ENCODE assay signal across 10 mouse cellular contexts in the genomic region with DNA sequence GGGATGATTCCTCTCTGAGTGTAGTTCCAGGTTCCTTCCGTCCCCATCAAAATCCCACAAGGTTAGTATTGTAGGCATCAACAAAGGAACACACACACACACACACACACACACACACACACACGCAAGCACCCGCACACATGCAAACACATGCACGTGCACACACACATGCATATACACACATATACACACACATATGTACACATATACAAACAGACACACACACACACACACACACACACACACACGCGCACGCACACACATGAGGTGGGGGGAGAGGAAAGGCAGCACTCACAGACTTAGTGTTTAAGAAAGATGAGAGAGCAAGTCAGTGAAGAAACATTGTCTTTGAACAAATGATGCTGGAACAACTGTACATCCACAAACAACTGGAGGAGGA. TPM values are rescaled to one million over a fixed set of nuclear protein-coding genes. Genes with fewer than 3 reads are reported as not detected.
DNase-seq lines count a peak whose midpoint lies in the region; ATAC-seq lines count a peak whose summit lies in the region.
"Had no signal": no experiment of that assay in that cellular context is flagged by ENCODE, and none has a peak within 500 bp of the region (broad histone marks: within the 10 kb centered on the region; RNA-seq: fewer than 3 reads in every experiment).

No protein-coding gene starts in this region.

- no peaks in the 10 kb centered on the region for H3K36me3 ChIP-seq in heart, embryonic 16.5 days (ENCODE audit: control insufficient read depth, insufficient read depth)
- H3K36me3 ChIP-seq in embryonic facial prominence, embryonic 12.5 days: no peaks in the 10 kb centered on the region
- H3K36me3 ChIP-seq in hindbrain, embryonic 11.5 days (ENCODE audit: control insufficient read depth, insufficient read depth, low read length): no peaks in the 10 kb centered on the region
- H3K36me3 ChIP-seq in midbrain, embryonic 13.5 days: no peaks in the 10 kb centered on the region

- H3K27ac ChIP-seq in heart, embryonic 16.5 days (ENCODE audit: low read length): no peak overlapping the region
- H3K27ac ChIP-seq in embryonic facial prominence, embryonic 12.5 days: peak overlapping the region; percentile 23; the same call in 1 of the 2 replicates
- no peak overlapping the region for H3K27ac ChIP-seq in hindbrain, embryonic 11.5 days (ENCODE audit: low read depth, low read length)
- 0 out of 2 replicates have a peak overlapping the region, but pooled peaks have one; percentile 93 for H3K27ac ChIP-seq in midbrain, embryonic 13.5 days
- H3K27ac ChIP-seq: macrophage had no signal

- H3K9ac ChIP-seq in heart, embryonic 16.5 days (ENCODE audit: low read length): no peak overlapping the region
- H3K9ac ChIP-seq in embryonic facial prominence, embryonic 12.5 days: no peak overlapping the region
- H3K9ac ChIP-seq in hindbrain, embryonic 11.5 days (ENCODE audit: low read depth, low read length): no peak overlapping the region
- peak overlapping the region; percentile 75 for H3K9ac ChIP-seq in midbrain, embryonic 13.5 days (replicated peaks)

- H3K9me3 ChIP-seq in heart, embryonic 16.5 days (replicated peaks; ENCODE audit: control insufficient read depth, low read length): peaks cover 9% of the 10 kb centered on the region
- H3K9me3 ChIP-seq in embryonic facial prominence, embryonic 12.5 days: 0 out of 2 replicates have a peak, but pooled peaks cover under 1% of the 10 kb centered on the region
- H3K9me3 ChIP-seq in hindbrain, embryonic 11.5 days (ENCODE audit: control insufficient read depth, low read length): no peaks in the 10 kb centered on the region
- H3K9me3 ChIP-seq in midbrain, embryonic 13.5 days: no peaks in the 10 kb centered on the region

- H3K27me3 ChIP-seq in heart, embryonic 16.5 days (ENCODE audit: control insufficient read depth, insufficient read depth, low read length): no peaks in the 10 kb centered on the region
- H3K27me3 ChIP-seq in embryonic facial prominence, embryonic 12.5 days: no peaks in the 10 kb centered on the region
- H3K27me3 ChIP-seq in hindbrain, embryonic 11.5 days (ENCODE audit: control insufficient read depth, insufficient read depth, low read length): no peaks in the 10 kb centered on the region
- H3K27me3 ChIP-seq in midbrain, embryonic 13.5 days: no peaks in the 10 kb centered on the region

- H3K4me1 ChIP-seq in heart, embryonic 16.5 days (ENCODE audit: control insufficient read depth, insufficient read depth, low read length): peaks cover 3% of the 10 kb centered on the region; the same call in 1 of the 2 replicates
- peaks cover 6% of the 10 kb centered on the region; the same call in 1 of the 2 replicates for H3K4me1 ChIP-seq in embryonic facial prominence, embryonic 12.5 days
- H3K4me1 ChIP-seq in hindbrain, embryonic 11.5 days (replicated peaks; ENCODE audit: control insufficient read depth, insufficient read depth, low read length): no peaks in the 10 kb centered on the region
- H3K4me1 ChIP-seq in midbrain, embryonic 13.5 days (replicated peaks): peaks cover 18% of the 10 kb centered on the region

- no peak for ATAC-seq in heart, embryonic 16.5 days (replicated peaks; ENCODE audit: extremely low read depth, insufficient read depth, low FRiP score)
- 0 out of 2 replicates have a peak, but pooled peaks have one; percentile 52 for ATAC-seq in embryonic facial prominence, embryonic 12.5 days (ENCODE audit: insufficient number of reproducible peaks, insufficient read depth, low FRiP score, low TSS enrichment)
- ATAC-seq in hindbrain, embryonic 11.5 days (ENCODE audit: low FRiP score): 0 out of 2 replicates have a peak, but pooled peaks have one; percentile 30
- peak; percentile 58 for ATAC-seq in midbrain, embryonic 13.5 days

- peak overlapping the region; percentile 84; the same call in 1 of the 2 replicates for H3K4me2 ChIP-seq in heart, embryonic 16.5 days (ENCODE audit: low read depth, low read length)
- peak overlapping the region; percentile 61 for H3K4me2 ChIP-seq in embryonic facial prominence, embryonic 12.5 days (replicated peaks)
- H3K4me2 ChIP-seq in hindbrain, embryonic 11.5 days (replicated peaks; ENCODE audit: low read depth, low read length): no peak overlapping the region
- peak overlapping the region; percentile 55 for H3K4me2 ChIP-seq in midbrain, embryonic 13.5 days (replicated peaks)

- intact Hi-C loops in heart, postnatal 36 days (cut with DNase I): no loop called here
- intact Hi-C loops in gastrocnemius, postnatal 36 days (cut with DNase I): no loop called here

- H3K4me3 ChIP-seq in heart, embryonic 16.5 days (ENCODE audit: low read length): no peak overlapping the region
- no peak overlapping the region for H3K4me3 ChIP-seq in embryonic facial prominence, embryonic 12.5 days
- no peak overlapping the region for H3K4me3 ChIP-seq in hindbrain, embryonic 11.5 days (ENCODE audit: low read depth, low read length)
- H3K4me3 ChIP-seq in midbrain, embryonic 13.5 days (replicated peaks): peak overlapping the region; percentile 44

- DNase-seq in heart, postnatal 36 days: no peak
- DNase-seq in hindbrain, embryonic 11.5 days (ENCODE audit: low spot score): peak; percentile 27
- DNase-seq in right cerebral cortex, adult 18-20 months: no peak
- no peak for DNase-seq in spleen, adult 12 weeks (ENCODE audit: low spot score)
- DNase-seq in gastrocnemius, postnatal 36 days: no peak
- DNase-seq: kidney, adult 2 months had no signal

- WGBS in heart, embryonic 16.5 days: 89% methylated on average over 7 of the region's 7 CpGs
- 86% methylated on average over 7 of the region's 7 CpGs for WGBS in embryonic facial prominence, embryonic 12.5 days
- WGBS in hindbrain, embryonic 11.5 days: 85% methylated on average over 6 of the region's 7 CpGs
- 79% methylated on average over 7 of the region's 7 CpGs for WGBS in midbrain, embryonic 13.5 days

RNA-seq across cellular contexts. Expression of a gene that starts 23.9 kb away (rescaled TPM):
- 18.9 and 20.4 TPM in 2 replicates for polyA plus RNA-seq in heart, embryonic 16.5 days (2015; fragmentation: Nextera tagmentation; extraction: Ambion mirVana)
- total RNA-seq in heart, postnatal 36 days (2021): 10 to 100 TPM; 31.0 to 34.2 TPM
- 42.2 TPM in 2 replicates for polyA plus RNA-seq in embryonic facial prominence, embryonic 12.5 days (2016; fragmentation: Nextera tagmentation; extraction: Ambion mirVana)
- polyA plus RNA-seq in hindbrain, embryonic 11.5 days (2014; fragmentation: Nextera tagmentation; extraction: Ambion mirVana): 43.9 and 52.7 TPM in 2 replicates
- 56.7 and 61.6 TPM in 2 replicates for polyA plus RNA-seq in midbrain, embryonic 13.5 days (2015; fragmentation: Nextera tagmentation; extraction: Ambion mirVana)
- total RNA-seq in gastrocnemius, postnatal 36 days (2021): 10 to 100 TPM; 20.8 to 22.5 TPM

RNA-seq across cellular contexts. Expression of a gene that starts 35.3 kb away (rescaled TPM):
- 18.6 and 20.1 TPM in 2 replicates for polyA plus RNA-seq in heart, embryonic 16.5 days (2015; fragmentation: Nextera tagmentation; extraction: Ambion mirVana)
- total RNA-seq in heart, postnatal 36 days (2021): 1 to 10 TPM; 7.3 to 7.5 TPM
- polyA plus RNA-seq in embryonic facial prominence, embryonic 12.5 days (2016; fragmentation: Nextera tagmentation; extraction: Ambion mirVana): 42.0 and 44.7 TPM in 2 replicates
- polyA plus RNA-seq in hindbrain, embryonic 11.5 days (2014; fragmentation: Nextera tagmentation; extraction: Ambion mirVana): 39.4 and 41.8 TPM in 2 replicates
- 27.9 and 30.1 TPM in 2 replicates for polyA plus RNA-seq in midbrain, embryonic 13.5 days (2015; fragmentation: Nextera tagmentation; extraction: Ambion mirVana)
- 10 to 100 TPM; 10.6 to 11.1 TPM for total RNA-seq in gastrocnemius, postnatal 36 days (2021)

RNA-seq across cellular contexts. Expression of a gene that starts 57.0 kb away (rescaled TPM):
- polyA plus RNA-seq in heart, embryonic 16.5 days (2015; fragmentation: Nextera tagmentation; extraction: Ambion mirVana): 3.1 and 3.7 TPM in 2 replicates
- total RNA-seq in heart, postnatal 36 days (2021): 10 to 100 TPM; 51.3 to 60.3 TPM
- 7.1 and 7.9 TPM in 2 replicates for polyA plus RNA-seq in embryonic facial prominence, embryonic 12.5 days (2016; fragmentation: Nextera tagmentation; extraction: Ambion mirVana)
- polyA plus RNA-seq in hindbrain, embryonic 11.5 days (2014; fragmentation: Nextera tagmentation; extraction: Ambion mirVana): 3.0 and 5.1 TPM in 2 replicates
- 1.5 and 1.7 TPM in 2 replicates for polyA plus RNA-seq in midbrain, embryonic 13.5 days (2015; fragmentation: Nextera tagmentation; extraction: Ambion mirVana)
- total RNA-seq in gastrocnemius, postnatal 36 days (2021): 10 to 100 TPM; 21.9 to 22.9 TPM

Comparison
In these comparisons a context has a peak if more than half of its experiments do, and no peak if none do; other contexts are left out.
1. H3K27ac ChIP-seq: peak in embryonic facial prominence, embryonic 12.5 days (single experiment) and midbrain, embryonic 13.5 days (single experiment); none in heart, embryonic 16.5 days (single experiment) and hindbrain, embryonic 11.5 days (single experiment).